Mouse (Mus musculus) thymus, adult 2 months (tissue): Measurements from ENCODE around the gene Gm9195. TPM values are rescaled to one million over a fixed set of nuclear protein-coding genes. Genes with fewer than 3 reads are reported as not detected.

Experiments used
- DNase-seq: peaks from one replicate; pipeline ENCODE4 v3.0.0; 2021
- H3K27ac ChIP-seq: fragments of 200-500 bp; 2 replicates; pipeline ENCODE4 v1.5.1; 2012; ENCODE audit warnings: low read length, control low read depth; ENCODE audit not compliant: control insufficient read depth, insufficient read depth
- H3K27me3 ChIP-seq: fragments of 200-500 bp; 2 replicates; pipeline ENCODE4 v1.6.1; 2012; ENCODE audit warnings: mild to moderate bottlenecking, low read length, moderate library complexity, mixed read lengths; ENCODE audit not compliant: control insufficient read depth, insufficient read depth
- H3K36me3 ChIP-seq: fragments of 200-500 bp; 2 replicates; pipeline ENCODE4 v1.6.1; 2012; ENCODE audit warnings: mild to moderate bottlenecking, low read length, moderate library complexity; ENCODE audit not compliant: control insufficient read depth, insufficient read depth
- H3K4me1 ChIP-seq: fragments of 200-500 bp; replicated peaks from 2 replicates; pipeline ENCODE4 v1.6.1; 2012; ENCODE audit warnings: low read length; ENCODE audit not compliant: control insufficient read depth, insufficient read depth
- H3K4me3 ChIP-seq: fragments of 200-500 bp; 2 replicates; pipeline ENCODE4 v1.5.1; 2012; ENCODE audit warnings: mild to moderate bottlenecking, low read length, control low read depth, moderate library complexity; ENCODE audit not compliant: control insufficient read depth, insufficient read depth
- CTCF ChIP-seq: fragments of 200-500 bp; IDR thresholded peaks from 2 replicates; pipeline ENCODE4 v1.5.1; 2012; ENCODE audit warnings: mild to moderate bottlenecking, control low read depth, low read length, moderate library complexity, borderline replicate concordance; ENCODE audit not compliant: control insufficient read depth, poor library complexity, insufficient read depth; ENCODE audit errors: extremely low read depth
- POLR2A ChIP-seq: fragments of 200-500 bp; IDR thresholded peaks from 2 replicates; pipeline ENCODE4 v1.6.1; 2012; ENCODE audit warnings: mild to moderate bottlenecking, low read length, control low read depth, moderate library complexity; ENCODE audit not compliant: control insufficient read depth, poor library complexity, insufficient read depth; ENCODE audit errors: extremely low read depth
- whole genome bisulfite sequencing: fragments of 180-500 bp; shearing (Covaris S2); methylation state at CpG from one replicate; pipeline ENCODE4 v1.1.7; 2018; 5-methylcytosine and 5-hydroxymethylcytosine counted together
- polyA plus RNA-seq: library from polyadenylated mRNA; depleted of rRNA; stranded (reverse); fragments of >200 nt; gene quantifications from 2 replicates; pipeline ENCODE4 v1.2.3, GENCODE M21; 2012

The Gm9195 gene
- polyA plus RNA-seq, 1 experiment, result 1.0 TPM

DNA sequence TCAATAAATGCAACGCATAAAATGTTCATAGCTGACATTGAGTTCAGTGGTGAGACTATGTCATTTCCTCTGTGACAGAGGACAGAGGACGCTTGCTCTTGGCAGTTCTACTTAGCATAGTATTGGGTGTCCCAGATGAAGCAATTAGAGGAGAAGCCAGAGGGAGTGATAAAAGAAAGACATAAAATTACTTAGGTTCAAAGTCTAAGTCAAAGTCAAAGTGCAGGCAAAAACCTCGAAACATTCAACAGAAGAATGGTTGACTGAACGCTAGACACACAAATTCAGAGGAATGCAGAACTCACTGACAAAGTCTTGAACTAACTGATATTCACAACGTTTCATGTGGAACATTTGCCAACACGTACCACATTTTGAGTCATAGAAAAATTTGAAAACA, 27.1 kb upstream of the Gm9195 start:
- H3K27me3 ChIP-seq, result no peaks in the 10 kb centered on the region
- TF ChIP-seq CTCF (no peak), POLR2A (no peak)
- H3K36me3 ChIP-seq, result no peaks in the 10 kb centered on the region
- no peaks in the 10 kb centered on the region for H3K4me1 ChIP-seq
- 67% methylated on average over 6 of the region's 6 CpGs for WGBS
- H3K27ac ChIP-seq, result no peak overlapping the region
- H3K4me3 ChIP-seq, result no peak overlapping the region
- DNase-seq, result no peak

GRCm38 (mm10) chr14:72516376-72516775, 24.7 kb upstream of the Gm9195 start:
- Histone ChIP-seq H3K27ac (no peak overlapping the region), H3K4me3 (no peak overlapping the region), H3K27me3 (no peaks in the 10 kb centered on the region), H3K4me1 (no peaks in the 10 kb centered on the region), H3K36me3 (no peaks in the 10 kb centered on the region)
- peak; percentile 9 for DNase-seq
- TF ChIP-seq CTCF (no peak), POLR2A (no peak)
- WGBS, result 26% methylated on average over 5 of the region's 5 CpGs

DNA sequence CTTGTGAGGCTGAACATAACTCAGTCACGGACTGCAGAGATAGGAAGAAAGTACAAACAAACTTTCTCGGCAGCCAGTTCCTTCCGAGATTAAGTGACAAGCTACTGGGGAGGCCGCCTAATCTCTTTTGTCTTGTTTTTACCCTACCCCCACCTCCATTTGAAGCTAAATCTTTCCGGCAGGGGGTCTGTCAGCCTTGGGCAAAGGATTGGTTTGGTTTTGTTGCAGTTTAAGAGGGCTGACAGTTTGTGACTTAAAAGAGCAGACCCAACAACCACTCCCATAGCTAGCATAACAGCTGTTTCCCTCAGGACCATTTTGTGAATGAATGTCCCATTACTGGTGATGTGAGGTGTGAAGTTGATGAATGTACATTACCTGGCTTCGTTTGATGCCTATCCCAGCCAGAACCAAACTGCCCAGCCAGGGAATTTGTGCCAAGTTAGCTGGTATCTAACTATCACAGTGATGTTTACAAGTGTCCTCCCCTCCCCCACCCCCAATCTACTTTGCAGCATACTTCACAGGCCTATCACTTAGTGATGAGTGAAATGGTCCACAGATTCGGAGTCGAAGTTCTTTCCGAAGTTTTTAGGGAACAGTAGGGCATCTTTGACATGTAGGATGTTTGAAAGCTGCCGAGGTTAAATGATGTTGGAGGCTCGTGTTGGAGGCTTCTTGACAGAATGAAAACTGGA, 15.2 kb upstream of the Gm9195 start:
- 53% methylated on average over 11 of the region's 11 CpGs for WGBS

DNA sequence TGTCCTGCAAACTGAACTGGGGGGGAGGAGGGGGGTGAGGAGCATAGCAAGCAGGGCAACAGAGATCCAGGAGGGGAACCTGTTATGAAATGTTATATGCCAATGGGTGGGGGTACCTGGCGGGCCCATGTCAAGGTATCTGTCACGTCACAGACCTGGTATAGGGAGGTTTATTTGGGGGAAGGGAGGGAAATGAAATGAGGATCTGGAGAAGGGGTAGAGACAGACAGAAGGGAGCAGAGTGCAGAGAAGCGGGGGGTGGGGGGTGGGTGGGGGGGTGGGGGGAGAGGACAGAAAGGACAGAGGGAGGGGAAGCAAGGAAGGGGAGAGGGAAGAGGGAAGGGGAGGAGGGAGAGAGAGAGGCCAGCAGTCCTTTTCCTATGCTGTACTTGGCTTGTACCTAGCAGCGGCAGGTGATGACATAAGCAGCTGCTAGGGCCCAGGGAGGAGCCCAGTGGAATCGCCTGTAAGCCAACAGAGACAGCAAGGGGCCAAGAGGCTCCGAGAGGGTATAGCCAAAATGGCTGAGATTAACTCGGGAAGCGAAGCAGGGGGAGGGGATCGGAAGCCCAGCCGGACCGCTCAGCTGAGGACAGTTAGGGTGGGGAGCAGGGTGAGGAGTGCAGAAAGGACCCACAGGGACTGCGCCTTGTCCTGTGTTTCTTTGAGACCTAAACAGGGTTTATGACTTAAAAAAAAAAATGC, 14.5 kb upstream of the Gm9195 start:
- H3K27me3 ChIP-seq, result no peaks in the 10 kb centered on the region
- WGBS, result 35% methylated on average over 12 of the region's 12 CpGs
- no peak for TF ChIP-seq CTCF
- TF ChIP-seq POLR2A, result no peak
- H3K4me3 ChIP-seq, result no peak overlapping the region
- no peak overlapping the region for H3K27ac ChIP-seq
- no peaks in the 10 kb centered on the region for H3K36me3 ChIP-seq
- DNase-seq, result no peak
- H3K4me1 ChIP-seq, result no peaks in the 10 kb centered on the region

More for the DNA sequence above, 15.2 kb upstream of the Gm9195 start:
- Histone ChIP-seq H3K4me3 (no peak overlapping the region), H3K4me1 (no peaks in the 10 kb centered on the region), H3K27ac (no peak overlapping the region), H3K27me3 (no peaks in the 10 kb centered on the region), H3K36me3 (no peaks in the 10 kb centered on the region)
- no peak for DNase-seq
- TF ChIP-seq CTCF, result no peak

GRCm38 (mm10) chr14:72504985-72505384, 13.3 kb upstream of the Gm9195 start:
- no peak overlapping the region for H3K27ac ChIP-seq
- 97% methylated on average over 1 of the region's 1 CpGs for WGBS
- H3K4me3 ChIP-seq, result no peak overlapping the region
- DNase-seq, result peak; percentile 7
- no peaks in the 10 kb centered on the region for H3K4me1 ChIP-seq
- H3K27me3 ChIP-seq, result no peaks in the 10 kb centered on the region
- no peaks in the 10 kb centered on the region for H3K36me3 ChIP-seq
- TF ChIP-seq CTCF (no peak), POLR2A (no peak)

DNA sequence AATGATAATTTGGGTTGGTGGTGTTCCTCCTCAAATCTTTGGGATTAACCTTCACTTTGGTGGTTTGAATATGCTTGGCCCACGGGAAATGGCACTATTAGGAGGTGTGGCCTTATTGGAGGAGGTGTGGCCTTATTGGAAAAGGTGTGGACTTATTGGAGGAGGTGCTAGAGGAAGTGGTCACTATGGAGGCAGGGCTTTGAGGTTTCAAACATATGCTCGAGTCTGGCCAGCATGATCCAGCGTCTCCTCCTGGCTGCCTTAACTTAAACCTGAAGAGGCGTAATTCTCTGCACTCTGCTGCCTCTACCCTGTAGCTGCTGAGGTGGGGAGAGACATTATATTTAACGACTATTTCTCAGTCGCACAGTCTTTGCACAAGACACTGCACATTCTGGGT, 11.6 kb upstream of the Gm9195 start:
- DNase-seq, result no peak
- no peak overlapping the region for H3K4me3 ChIP-seq
- no peaks in the 10 kb centered on the region for H3K4me1 ChIP-seq
- WGBS, result 55% methylated on average over 6 of the region's 6 CpGs
- H3K36me3 ChIP-seq, result no peaks in the 10 kb centered on the region
- H3K27ac ChIP-seq, result no peak overlapping the region
- TF ChIP-seq POLR2A, result no peak
- no peak for TF ChIP-seq CTCF
- H3K27me3 ChIP-seq, result no peaks in the 10 kb centered on the region

DNA sequence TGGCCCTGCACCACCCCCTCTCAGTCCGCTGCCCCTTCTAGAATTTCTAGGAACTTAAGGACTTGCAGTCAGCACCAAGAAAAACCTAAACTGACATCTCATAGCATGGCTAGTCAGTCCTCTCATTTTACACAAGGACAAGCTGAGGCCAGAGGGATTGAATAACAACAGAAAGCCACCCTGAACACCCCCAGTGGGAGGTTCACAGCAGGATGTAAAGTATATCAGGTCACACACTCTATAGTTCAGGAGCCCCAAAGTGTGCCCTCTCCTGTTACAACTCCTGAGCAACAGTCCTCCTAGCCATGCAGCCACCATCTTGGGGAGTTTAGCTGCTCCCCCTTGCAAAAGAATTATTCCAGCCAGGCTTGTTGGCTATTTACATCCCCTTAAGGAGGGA, 2.1 kb upstream of the Gm9195 start:
- H3K36me3 ChIP-seq, result no peaks in the 10 kb centered on the region
- H3K4me3 ChIP-seq, result no peak overlapping the region
- H3K4me1 ChIP-seq, result no peaks in the 10 kb centered on the region
- DNase-seq, result no peak
- 93% methylated on average over 1 of the region's 1 CpGs for WGBS
- H3K27me3 ChIP-seq, result no peaks in the 10 kb centered on the region
- no peak for TF ChIP-seq CTCF
- no peak for TF ChIP-seq POLR2A
- no peak overlapping the region for H3K27ac ChIP-seq
